In genomic region chr15:63360402-63360801, GRCm38 (mm10) we compare ENCODE assay signal across 10 mouse cellular contexts.
DNase-seq lines count a peak whose midpoint lies in the region; ATAC-seq and TF ChIP-seq lines count a peak whose summit lies in the region.
"Had no signal": no experiment of that assay in that cellular context is flagged by ENCODE, and none has a peak within 500 bp of the region (broad histone marks: within the 10 kb centered on the region; RNA-seq: fewer than 3 reads in every experiment).

No protein-coding gene starts in this region.

- no peaks in the 10 kb centered on the region for H3K36me3 ChIP-seq in forebrain, embryonic 14.5 days (ENCODE audit: control insufficient read depth, insufficient read depth, low read length)
- H3K36me3 ChIP-seq in forebrain, embryonic 12.5 days (replicated peaks): no peaks in the 10 kb centered on the region
- no peaks in the 10 kb centered on the region for H3K36me3 ChIP-seq in liver, postnatal 0 days (replicated peaks; ENCODE audit: insufficient read depth, low read length)
- no peaks in the 10 kb centered on the region for H3K36me3 ChIP-seq in midbrain, embryonic 14.5 days (ENCODE audit: control insufficient read depth, insufficient read depth, low read length)
- no peaks in the 10 kb centered on the region for H3K36me3 ChIP-seq in midbrain, embryonic 16.5 days (ENCODE audit: control insufficient read depth, insufficient read depth, low read length)
- H3K36me3 ChIP-seq: limb, embryonic 12.5 days had no signal

- H3K4me1 ChIP-seq in forebrain, embryonic 14.5 days (ENCODE audit: control insufficient read depth, insufficient read depth, low read length): no peaks in the 10 kb centered on the region
- no peaks in the 10 kb centered on the region for H3K4me1 ChIP-seq in forebrain, embryonic 12.5 days
- H3K4me1 ChIP-seq in liver, postnatal 0 days (ENCODE audit: insufficient read depth): no peaks in the 10 kb centered on the region
- H3K4me1 ChIP-seq in midbrain, embryonic 14.5 days (ENCODE audit: control insufficient read depth, insufficient read depth, low read length): no peaks in the 10 kb centered on the region
- H3K4me1 ChIP-seq in midbrain, embryonic 16.5 days (ENCODE audit: control insufficient read depth, insufficient read depth, low read length): no peaks in the 10 kb centered on the region
- H3K4me1 ChIP-seq: limb, embryonic 12.5 days had no signal

- WGBS in forebrain, embryonic 14.5 days: 40% methylated on average over 7 of the region's 7 CpGs
- WGBS in forebrain, embryonic 12.5 days: 74% methylated on average over 7 of the region's 7 CpGs
- WGBS in liver, postnatal 0 days (ENCODE audit: insufficient replicate concordance): 73% methylated on average over 7 of the region's 7 CpGs
- WGBS in midbrain, embryonic 14.5 days: 91% methylated on average over 7 of the region's 7 CpGs
- 80% methylated on average over 7 of the region's 7 CpGs for WGBS in midbrain, embryonic 16.5 days

- no peaks in the 10 kb centered on the region for H3K9me3 ChIP-seq in forebrain, embryonic 14.5 days (replicated peaks; ENCODE audit: control insufficient read depth, low read length)
- no peaks in the 10 kb centered on the region for H3K9me3 ChIP-seq in forebrain, embryonic 12.5 days
- H3K9me3 ChIP-seq in liver, postnatal 0 days (ENCODE audit: low read length): no peaks in the 10 kb centered on the region
- H3K9me3 ChIP-seq in midbrain, embryonic 14.5 days (ENCODE audit: control insufficient read depth, low read length): no peaks in the 10 kb centered on the region
- no peaks in the 10 kb centered on the region for H3K9me3 ChIP-seq in midbrain, embryonic 16.5 days (replicated peaks; ENCODE audit: control insufficient read depth, low read length, poor library complexity, severe bottlenecking)
- H3K9me3 ChIP-seq: limb, embryonic 12.5 days had no signal

- no peak for TF ChIP-seq EP300 in liver, postnatal 0 days (IDR thresholded peaks at IDR 0.05; ENCODE audit: low read depth)

- DNase-seq in forebrain, embryonic 14.5 days (ENCODE audit: low spot score): peak; percentile 81
- peak; percentile 41 for DNase-seq in NIH3T3 (ENCODE audit: low read depth)
- DNase-seq in gastrocnemius, postnatal 14 days: peak; percentile 34
- peak; percentile 21 for DNase-seq in liver, postnatal 0 days
- no peak for DNase-seq in midbrain, embryonic 14.5 days
- DNase-seq in spleen, postnatal 10 days (ENCODE audit: low spot score in 2 of 2): no peak

- no peaks in the 10 kb centered on the region for H3K27me3 ChIP-seq in forebrain, embryonic 14.5 days (replicated peaks; ENCODE audit: control insufficient read depth, insufficient read depth, low read length)
- no peaks in the 10 kb centered on the region for H3K27me3 ChIP-seq in forebrain, embryonic 12.5 days
- H3K27me3 ChIP-seq in liver, postnatal 0 days (ENCODE audit: insufficient read depth, low read length): no peaks in the 10 kb centered on the region
- H3K27me3 ChIP-seq in midbrain, embryonic 14.5 days (ENCODE audit: control insufficient read depth, insufficient read depth, low read length): no peaks in the 10 kb centered on the region
- H3K27me3 ChIP-seq in midbrain, embryonic 16.5 days (ENCODE audit: control insufficient read depth, insufficient read depth, low read depth, low read length): no peaks in the 10 kb centered on the region
- H3K27me3 ChIP-seq: CH12.LX; limb, embryonic 12.5 days had no signal

- ATAC-seq in forebrain, embryonic 14.5 days: peak; percentile 40; the same call in 1 of the 2 replicates
- no peak for ATAC-seq in forebrain, embryonic 12.5 days (ENCODE audit: low FRiP score)
- ATAC-seq in liver, postnatal 0 days: no peak
- no peak for ATAC-seq in midbrain, embryonic 14.5 days (ENCODE audit: low FRiP score, low TSS enrichment)
- no peak for ATAC-seq in midbrain, embryonic 16.5 days

- intact Hi-C loops in gastrocnemius, postnatal 14 days (cut with DNase I; ENCODE audit: low total_unique reads): no loop called here

- H3K27ac ChIP-seq in forebrain, embryonic 14.5 days (ENCODE audit: low read depth, low read length): no peak overlapping the region
- H3K27ac ChIP-seq in forebrain, embryonic 12.5 days: no peak overlapping the region
- H3K27ac ChIP-seq in liver, postnatal 0 days (ENCODE audit: low read depth): no peak overlapping the region
- H3K27ac ChIP-seq in midbrain, embryonic 14.5 days (replicated peaks; ENCODE audit: low read depth, low read length): no peak overlapping the region
- H3K27ac ChIP-seq in midbrain, embryonic 16.5 days (ENCODE audit: low read length): no peak overlapping the region
- H3K27ac ChIP-seq: limb, embryonic 12.5 days had no signal

- H3K4me3 ChIP-seq in forebrain, embryonic 14.5 days (ENCODE audit: low read depth, low read length): no peak overlapping the region
- no peak overlapping the region for H3K4me3 ChIP-seq in forebrain, embryonic 12.5 days (replicated peaks)
- no peak overlapping the region for H3K4me3 ChIP-seq in liver, postnatal 0 days (ENCODE audit: low read depth, low read length)
- no peak overlapping the region for H3K4me3 ChIP-seq in midbrain, embryonic 14.5 days (replicated peaks; ENCODE audit: low read depth, low read length)
- no peak overlapping the region for H3K4me3 ChIP-seq in midbrain, embryonic 16.5 days (ENCODE audit: low read depth, low read length)
- H3K4me3 ChIP-seq: limb, embryonic 12.5 days had no signal

- H3K4me2 ChIP-seq in forebrain, embryonic 14.5 days (ENCODE audit: low read length): no peak overlapping the region
- no peak overlapping the region for H3K4me2 ChIP-seq in forebrain, embryonic 12.5 days
- no peak overlapping the region for H3K4me2 ChIP-seq in liver, postnatal 0 days (ENCODE audit: low read depth, low read length)
- no peak overlapping the region for H3K4me2 ChIP-seq in midbrain, embryonic 14.5 days (ENCODE audit: low read length)
- no peak overlapping the region for H3K4me2 ChIP-seq in midbrain, embryonic 16.5 days (ENCODE audit: low read length)
- H3K4me2 ChIP-seq: limb, embryonic 12.5 days had no signal

- no peak for TF ChIP-seq CTCF in liver, postnatal 0 days (IDR thresholded peaks at IDR 0.05; ENCODE audit: low read depth)

- no peak overlapping the region for H3K9ac ChIP-seq in forebrain, embryonic 14.5 days (ENCODE audit: low read length)
- H3K9ac ChIP-seq in forebrain, embryonic 12.5 days: no peak overlapping the region
- no peak overlapping the region for H3K9ac ChIP-seq in liver, postnatal 0 days (replicated peaks)
- H3K9ac ChIP-seq in midbrain, embryonic 14.5 days (replicated peaks; ENCODE audit: low read length): no peak overlapping the region
- H3K9ac ChIP-seq in midbrain, embryonic 16.5 days (ENCODE audit: low read depth, low read length): no peak overlapping the region
- H3K9ac ChIP-seq: limb, embryonic 12.5 days had no signal

Comparison
In these comparisons a context has a peak if more than half of its experiments do, and no peak if none do; other contexts are left out.
1. DNase-seq: peak in forebrain, embryonic 14.5 days (single experiment), NIH3T3 (single experiment), gastrocnemius, postnatal 14 days (single experiment) and liver, postnatal 0 days (single experiment); none in midbrain, embryonic 14.5 days (single experiment) and spleen, postnatal 10 days (0 of 2).